Mouse (Mus musculus) urinary bladder, postnatal 10 days (tissue): ENCODE measurements around the gene Ptprn2.

Experiments used
- DNase-seq: peaks from one replicate; pipeline ENCODE4 v3.0.0; 2022; ENCODE audit warnings: low spot score

Gene Ptprn2

GRCm38 (mm10) chr12:117053851-117054769, 568.6 kb downstream of the Ptprn2 start:
- no peak for DNase-seq

- no peak for DNase-seq
Observed at GRCm38 (mm10) chr12:117054925-117055570, 569.5 kb downstream of the Ptprn2 start.

- no peak for DNase-seq
Observed at GRCm38 (mm10) chr12:117058184-117058958, 572.9 kb downstream of the Ptprn2 start.

GRCm38 (mm10) chr12:117058975-117059374, 573.5 kb downstream of the Ptprn2 start:
- no peak for DNase-seq

- DNase-seq, result no peak
Observed at GRCm38 (mm10) chr12:117077664-117078063, 592.1 kb downstream of the Ptprn2 start.

- DNase-seq, result no peak
Observed at GRCm38 (mm10) chr12:117078945-117079344, 593.4 kb downstream of the Ptprn2 start.

GRCm38 (mm10) chr12:117079724-117080123, 594.2 kb downstream of the Ptprn2 start:
- DNase-seq, result no peak

GRCm38 (mm10) chr12:117083856-117084701, 598.6 kb downstream of the Ptprn2 start:
- DNase-seq, result no peak

GRCm38 (mm10) chr12:117084702-117085409, 599.3 kb downstream of the Ptprn2 start:
- DNase-seq, result no peak

GRCm38 (mm10) chr12:117085661-117086335, 600.3 kb downstream of the Ptprn2 start:
- DNase-seq, result no peak

- no peak for DNase-seq
Observed at GRCm38 (mm10) chr12:117092345-117093107, 607.0 kb downstream of the Ptprn2 start.

- DNase-seq, result no peak
Observed at GRCm38 (mm10) chr12:117095941-117096340, 610.4 kb downstream of the Ptprn2 start.

GRCm38 (mm10) chr12:117098295-117098694, 612.8 kb downstream of the Ptprn2 start:
- DNase-seq, result no peak

- no peak for DNase-seq
Observed at GRCm38 (mm10) chr12:117106696-117107095, 621.2 kb downstream of the Ptprn2 start.

- no peak for DNase-seq
Observed at GRCm38 (mm10) chr12:117107143-117107616, 621.7 kb downstream of the Ptprn2 start.

GRCm38 (mm10) chr12:117115254-117115865, 629.8 kb downstream of the Ptprn2 start:
- no peak for DNase-seq

GRCm38 (mm10) chr12:117127078-117127477, 641.6 kb downstream of the Ptprn2 start:
- no peak for DNase-seq

- no peak for DNase-seq
Observed at GRCm38 (mm10) chr12:117127485-117127884, 642.0 kb downstream of the Ptprn2 start.

- DNase-seq, result no peak
Observed at GRCm38 (mm10) chr12:117132095-117132494, 646.6 kb downstream of the Ptprn2 start.
